Mouse (Mus musculus): ENCODE results near the gene Pik3c2b. TPM values are rescaled to one million over a fixed set of nuclear protein-coding genes. Genes with fewer than 3 reads are reported as not detected.

Gene Pik3c2b
- polyA plus RNA-seq, 1 experiment from 2014 or later, result 1.8 TPM

GRCm38 (mm10) chr1:133118127-133118526, 72.7 kb downstream of the Pik3c2b start:
- H3K27ac ChIP-seq, result peak overlapping the region; percentile 84
- H3K9ac ChIP-seq, result no peak overlapping the region
- peak; percentile 67 for ATAC-seq
- no peaks in the 10 kb centered on the region for H3K9me3 ChIP-seq (replicated peaks)
- no peaks in the 10 kb centered on the region for H3K36me3 ChIP-seq
- H3K27me3 ChIP-seq (replicated peaks), result no peaks in the 10 kb centered on the region
- H3K4me1 ChIP-seq, result peaks cover 39% of the 10 kb centered on the region
- peak overlapping the region; percentile 37 for H3K4me2 ChIP-seq
- 83% methylated on average over 5 of the region's 5 CpGs for WGBS (ENCODE audit: insufficient replicate concordance)
- H3K4me3 ChIP-seq, result no peak overlapping the region

GRCm38 (mm10) chr1:133118844-133119243, 73.4 kb downstream of the Pik3c2b start:
- no peaks in the 10 kb centered on the region for H3K9me3 ChIP-seq (replicated peaks)
- peak overlapping the region; percentile 3; the same call in 1 of the 2 replicates for H3K9ac ChIP-seq
- H3K4me3 ChIP-seq, result no peak overlapping the region
- ATAC-seq, result peak; percentile 93
- 13% methylated on average over 3 of the region's 3 CpGs for WGBS (ENCODE audit: insufficient replicate concordance)
- H3K4me1 ChIP-seq, result peaks cover 44% of the 10 kb centered on the region
- no peaks in the 10 kb centered on the region for H3K36me3 ChIP-seq
- peak overlapping the region; percentile 37 for H3K4me2 ChIP-seq
- no peaks in the 10 kb centered on the region for H3K27me3 ChIP-seq (replicated peaks)
- H3K27ac ChIP-seq, result peak overlapping the region; percentile 84

- WGBS (ENCODE audit: insufficient replicate concordance), result 56% methylated on average over 7 of the region's 7 CpGs
- Histone ChIP-seq H3K27ac (0 out of 2 replicates have a peak overlapping the region, but pooled peaks have one; percentile 22), H3K4me2 (no peak overlapping the region), H3K9me3 (replicated peaks) (no peaks in the 10 kb centered on the region), H3K27me3 (replicated peaks) (no peaks in the 10 kb centered on the region), H3K36me3 (no peaks in the 10 kb centered on the region), H3K9ac (no peak overlapping the region), H3K4me3 (no peak overlapping the region), H3K4me1 (peaks cover 49% of the 10 kb centered on the region)
- ATAC-seq, result no peak
Observed at GRCm38 (mm10) chr1:133119931-133120712, 74.7 kb downstream of the Pik3c2b start.

GRCm38 (mm10) chr1:133121246-133121645, 75.8 kb downstream of the Pik3c2b start:
- Histone ChIP-seq H3K9me3 (replicated peaks) (no peaks in the 10 kb centered on the region), H3K9ac (no peak overlapping the region), H3K4me2 (no peak overlapping the region), H3K36me3 (no peaks in the 10 kb centered on the region), H3K4me3 (no peak overlapping the region), H3K27ac (no peak overlapping the region), H3K27me3 (replicated peaks) (no peaks in the 10 kb centered on the region), H3K4me1 (peaks cover 49% of the 10 kb centered on the region)
- ATAC-seq, result no peak
- 60% methylated on average over 6 of the region's 6 CpGs for WGBS (ENCODE audit: insufficient replicate concordance)

- Histone ChIP-seq H3K36me3 (no peaks in the 10 kb centered on the region), H3K4me3 (no peak overlapping the region), H3K4me1 (peaks cover 52% of the 10 kb centered on the region), H3K4me2 (no peak overlapping the region), H3K27me3 (replicated peaks) (no peaks in the 10 kb centered on the region), H3K9me3 (replicated peaks) (no peaks in the 10 kb centered on the region), H3K9ac (no peak overlapping the region), H3K27ac (peak overlapping the region; percentile 56)
- peak; percentile 42; the same call in 1 of the 2 replicates for ATAC-seq
- WGBS (ENCODE audit: insufficient replicate concordance), result 75% methylated on average over 6 of the region's 6 CpGs
Observed at GRCm38 (mm10) chr1:133124137-133124536, 78.7 kb downstream of the Pik3c2b start.

- H3K4me3 ChIP-seq, result no peak overlapping the region
- H3K36me3 ChIP-seq, result no peaks in the 10 kb centered on the region
- no peaks in the 10 kb centered on the region for H3K27me3 ChIP-seq (replicated peaks)
- H3K4me2 ChIP-seq, result no peak overlapping the region
- no peaks in the 10 kb centered on the region for H3K9me3 ChIP-seq (replicated peaks)
- no peak for ATAC-seq
- no peak overlapping the region for H3K9ac ChIP-seq
- WGBS (ENCODE audit: insufficient replicate concordance), result 78% methylated on average over 9 of the region's 9 CpGs
- no peak overlapping the region for H3K27ac ChIP-seq
- H3K4me1 ChIP-seq, result peaks cover 51% of the 10 kb centered on the region
Observed at GRCm38 (mm10) chr1:133125640-133126364, 80.3 kb downstream of the Pik3c2b start.

GRCm38 (mm10) chr1:133126365-133126740, 80.9 kb downstream of the Pik3c2b start:
- H3K4me3 ChIP-seq, result no peak overlapping the region
- H3K36me3 ChIP-seq, result no peaks in the 10 kb centered on the region
- H3K9me3 ChIP-seq (replicated peaks), result no peaks in the 10 kb centered on the region
- no peak overlapping the region for H3K4me2 ChIP-seq
- H3K9ac ChIP-seq, result no peak overlapping the region
- H3K4me1 ChIP-seq, result peaks cover 46% of the 10 kb centered on the region
- ATAC-seq, result no peak
- H3K27ac ChIP-seq, result no peak overlapping the region
- H3K27me3 ChIP-seq (replicated peaks), result no peaks in the 10 kb centered on the region
- 77% methylated on average over 4 of the region's 4 CpGs for WGBS (ENCODE audit: insufficient replicate concordance)

- H3K27ac ChIP-seq, result no peak overlapping the region
- H3K27me3 ChIP-seq (replicated peaks), result no peaks in the 10 kb centered on the region
- WGBS (ENCODE audit: insufficient replicate concordance), result 50% methylated on average over 9 of the region's 9 CpGs
- no peaks in the 10 kb centered on the region for H3K9me3 ChIP-seq (replicated peaks)
- H3K9ac ChIP-seq, result no peak overlapping the region
- ATAC-seq, result no peak
- H3K4me3 ChIP-seq, result no peak overlapping the region
- no peak overlapping the region for H3K4me2 ChIP-seq
- H3K36me3 ChIP-seq, result peaks cover 4% of the 10 kb centered on the region
- H3K4me1 ChIP-seq, result peaks cover 44% of the 10 kb centered on the region
Observed at GRCm38 (mm10) chr1:133127328-133127727, 81.9 kb downstream of the Pik3c2b start.

- H3K27me3 ChIP-seq (replicated peaks), result no peaks in the 10 kb centered on the region
- peak overlapping the region; percentile 100 for H3K4me3 ChIP-seq
- peaks cover 27% of the 10 kb centered on the region for H3K36me3 ChIP-seq
- 22% methylated on average over 16 of the region's 16 CpGs for WGBS (ENCODE audit: insufficient replicate concordance)
- peak overlapping the region; percentile 99 for H3K27ac ChIP-seq
- H3K9me3 ChIP-seq (replicated peaks), result no peaks in the 10 kb centered on the region
- no peak for ATAC-seq
- peak overlapping the region; percentile 99 for H3K9ac ChIP-seq
- peaks cover 36% of the 10 kb centered on the region for H3K4me1 ChIP-seq
- peak overlapping the region; percentile 81 for H3K4me2 ChIP-seq
Observed at GRCm38 (mm10) chr1:133129471-133130221, 84.2 kb downstream of the Pik3c2b start.

GRCm38 (mm10) chr1:133130638-133131560, 85.4 kb downstream of the Pik3c2b start, which contains the start of gene Ppp1r15b:
TSS of gene Ppp1r15b (plus strand) at chr1:133131143.
- peak; percentile 96 for ATAC-seq
- Histone ChIP-seq H3K27ac (peak within 1 kb of the TSS; percentile 99), H3K4me1 (peaks cover 46% of the 10 kb centered on the region), H3K4me2 (peak within 1 kb of the TSS; percentile 81), H3K9ac (peak within 1 kb of the TSS; percentile 99), H3K4me3 (peak within 1 kb of the TSS; percentile 100), H3K27me3 (replicated peaks) (no peaks in the 10 kb centered on the region), H3K36me3 (peaks cover 40% of the 10 kb centered on the region), H3K9me3 (replicated peaks) (no peaks in the 10 kb centered on the region)
- under 1% methylated on average over 72 of the region's 72 CpGs for WGBS (ENCODE audit: insufficient replicate concordance)

GRCm38 (mm10) chr1:133131561-133131905, 86.1 kb downstream of the Pik3c2b start:
- H3K4me3 ChIP-seq, result peak overlapping the region; percentile 100
- no peaks in the 10 kb centered on the region for H3K27me3 ChIP-seq (replicated peaks)
- peak overlapping the region; percentile 99 for H3K27ac ChIP-seq
- under 1% methylated on average over 35 of the region's 35 CpGs for WGBS (ENCODE audit: insufficient replicate concordance)
- peak overlapping the region; percentile 99 for H3K9ac ChIP-seq
- H3K9me3 ChIP-seq (replicated peaks), result no peaks in the 10 kb centered on the region
- no peak for ATAC-seq
- H3K36me3 ChIP-seq, result peaks cover 46% of the 10 kb centered on the region
- peak overlapping the region; percentile 81 for H3K4me2 ChIP-seq
- peaks cover 52% of the 10 kb centered on the region for H3K4me1 ChIP-seq
